In the genomic region with DNA sequence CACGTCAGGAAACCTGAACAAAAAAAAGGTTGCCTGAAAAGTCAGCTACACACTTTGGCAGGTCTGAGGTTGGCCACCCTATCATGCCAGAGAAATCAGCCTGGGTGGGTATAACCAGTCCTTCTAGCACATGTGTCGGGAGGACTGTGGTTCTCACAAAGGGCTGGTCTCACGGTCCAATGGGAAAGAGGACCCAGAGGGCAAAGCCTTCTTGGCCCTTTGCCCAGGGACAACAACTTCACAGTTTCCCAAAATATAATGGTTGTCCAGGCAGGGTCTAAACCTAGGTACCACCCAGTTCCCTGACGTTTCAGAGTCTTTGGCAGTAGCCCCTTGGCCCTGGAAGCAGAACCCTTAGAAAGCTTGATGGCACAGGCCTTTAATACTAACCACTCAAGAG, we compare ENCODE assay signal across 24 mouse cellular contexts. TPM values are rescaled to one million over a fixed set of nuclear protein-coding genes. Genes with fewer than 3 reads are reported as not detected.
DNase-seq lines count a peak whose midpoint lies in the region; ATAC-seq and TF ChIP-seq lines count a peak whose summit lies in the region.
"Had no signal": no experiment of that assay in that cellular context is flagged by ENCODE, and none has a peak within 500 bp of the region (broad histone marks: within the 10 kb centered on the region; RNA-seq: fewer than 3 reads in every experiment).

No protein-coding gene starts in this region.

- H3K27ac ChIP-seq in heart, embryonic 13.5 days (replicated peaks), result peak overlapping the region; percentile 71
- H3K27ac ChIP-seq in layer of hippocampus, adult 2 months, result peak overlapping the region; percentile 89; the same call in 1 of the 2 replicates
- peak overlapping the region; percentile 90; the same call in 1 of the 2 replicates for H3K27ac ChIP-seq in limb, embryonic 13.5 days
- H3K27ac ChIP-seq in stomach, embryonic 16.5 days (ENCODE audit: low read length), result peak overlapping the region; percentile 90
- H3K27ac ChIP-seq: forebrain, embryonic 10.5 days; liver, embryonic 14.5 days; macrophage had no signal

- intact Hi-C loops in left cerebral cortex, postnatal 4 days (cut with DNase I), result no loop called here

- peaks cover 64% of the 10 kb centered on the region for H3K4me1 ChIP-seq in heart, embryonic 13.5 days
- H3K4me1 ChIP-seq in limb, embryonic 13.5 days, result peaks cover 31% of the 10 kb centered on the region
- H3K4me1 ChIP-seq in stomach, embryonic 16.5 days (ENCODE audit: control insufficient read depth, insufficient read depth, low read length), result peaks cover 40% of the 10 kb centered on the region

- 0 out of 2 replicates have a peak, but pooled peaks cover 2% of the 10 kb centered on the region for H3K27me3 ChIP-seq in heart, embryonic 13.5 days (replicated peaks)
- no peaks in the 10 kb centered on the region for H3K27me3 ChIP-seq in limb, embryonic 13.5 days
- no peaks in the 10 kb centered on the region for H3K27me3 ChIP-seq in stomach, embryonic 16.5 days (ENCODE audit: control insufficient read depth, insufficient read depth, low read length)

- no peak for ATAC-seq in heart, embryonic 13.5 days (ENCODE audit: extremely low read depth, insufficient number of reproducible peaks, low FRiP score, low TSS enrichment)
- no peak for ATAC-seq in limb, embryonic 13.5 days (ENCODE audit: low FRiP score, low read depth)
- ATAC-seq in stomach, embryonic 16.5 days (ENCODE audit: insufficient read depth, low FRiP score), result no peak
- ATAC-seq: CD4-positive, CD25-positive, alpha-beta regulatory T cell, adult 4 months; forebrain, postnatal 0 days; hindbrain, embryonic 16.5 days had no signal

- 0 out of 2 replicates have a peak, but pooled peaks cover 3% of the 10 kb centered on the region for H3K36me3 ChIP-seq in heart, embryonic 13.5 days
- H3K36me3 ChIP-seq in limb, embryonic 13.5 days, result peaks cover 21% of the 10 kb centered on the region
- no peaks in the 10 kb centered on the region for H3K36me3 ChIP-seq in stomach, embryonic 16.5 days (ENCODE audit: control insufficient read depth, insufficient read depth, low read length)
- H3K36me3 ChIP-seq: forebrain, embryonic 10.5 days had no signal

- no peak overlapping the region for H3K4me3 ChIP-seq in heart, embryonic 13.5 days
- no peak overlapping the region for H3K4me3 ChIP-seq in layer of hippocampus, adult 2 months
- no peak overlapping the region for H3K4me3 ChIP-seq in limb, embryonic 13.5 days
- H3K4me3 ChIP-seq in stomach, embryonic 16.5 days (replicated peaks; ENCODE audit: low read length), result no peak overlapping the region
- H3K4me3 ChIP-seq: forebrain, embryonic 10.5 days had no signal

- H3K9me3 ChIP-seq in heart, embryonic 13.5 days, result no peaks in the 10 kb centered on the region
- H3K9me3 ChIP-seq in limb, embryonic 13.5 days, result no peaks in the 10 kb centered on the region
- H3K9me3 ChIP-seq in stomach, embryonic 16.5 days (replicated peaks; ENCODE audit: control insufficient read depth, low read length), result no peaks in the 10 kb centered on the region
- H3K9me3 ChIP-seq: forebrain, embryonic 10.5 days had no signal

- H3K9ac ChIP-seq in heart, embryonic 13.5 days, result no peak overlapping the region
- H3K9ac ChIP-seq in limb, embryonic 13.5 days, result no peak overlapping the region
- no peak overlapping the region for H3K9ac ChIP-seq in stomach, embryonic 16.5 days (ENCODE audit: low read length)
- H3K9ac ChIP-seq: forebrain, postnatal 0 days; liver, embryonic 14.5 days had no signal

- 55% methylated on average over 4 of the region's 4 CpGs for WGBS in heart, embryonic 13.5 days
- 72% methylated on average over 4 of the region's 4 CpGs for WGBS in limb, embryonic 13.5 days
- WGBS in stomach, embryonic 16.5 days, result 72% methylated on average over 4 of the region's 4 CpGs

- no peak for TF ChIP-seq CTCF in layer of hippocampus, adult 2 months (conservative IDR thresholded peaks at IDR 0.05)

- no peak for DNase-seq in heart, adult 18-20 months
- DNase-seq in layer of hippocampus, adult 2 months (ENCODE audit: low spot score in 2 of 2), result no peak
- DNase-seq in layer of hippocampus, postnatal 10 days (ENCODE audit: low spot score in 2 of 2), result no peak
- no peak for DNase-seq in left cerebral cortex, postnatal 4 days
- no peak for DNase-seq in cerebellum, adult 9-10 months
- DNase-seq: adrenal gland, postnatal 25 days; cerebellum, adult 11-12 months; cerebellum, postnatal 10 days; forebrain, postnatal 0 days; gastrocnemius, postnatal 14 days; kidney, adult 9 months; layer of hippocampus, postnatal 36 days; lung, postnatal 10 days; midbrain, embryonic 14.5 days; right cerebral cortex, postnatal 25 days had no signal

- H3K4me2 ChIP-seq in heart, embryonic 13.5 days, result no peak overlapping the region
- H3K4me2 ChIP-seq in limb, embryonic 13.5 days (replicated peaks), result no peak overlapping the region
- no peak overlapping the region for H3K4me2 ChIP-seq in stomach, embryonic 16.5 days (ENCODE audit: low read depth, low read length)
- H3K4me2 ChIP-seq: heart, embryonic 11.5 days had no signal

RNA-seq across cellular contexts. Expression of a gene that starts 25.4 kb away (rescaled TPM):
- polyA plus RNA-seq in heart, embryonic 13.5 days (2015; fragmentation: Nextera tagmentation; extraction: Ambion mirVana), result 79.6 and 84.5 TPM in 2 replicates
- 10 to 100 TPM; 49.9 to 50.4 TPM for total RNA-seq in heart, adult 18-20 months (2021)
- 10 to 100 TPM; 57.1 to 60.0 TPM for total RNA-seq in layer of hippocampus, adult 2 months (2021)
- 100 to 1,000 TPM; 101 to 102 TPM for total RNA-seq in layer of hippocampus, postnatal 10 days (2021)
- polyA plus RNA-seq in limb, embryonic 13.5 days (2015; fragmentation: Nextera tagmentation; extraction: Ambion mirVana), result 157 and 174 TPM in 2 replicates
- 452 and 514 TPM in 2 replicates for polyA plus RNA-seq in stomach, embryonic 16.5 days (2015; fragmentation: Nextera tagmentation; extraction: Ambion mirVana)
- total RNA-seq in left cerebral cortex, postnatal 4 days (2021), result 10 to 100 TPM; 53.1 to 56.4 TPM
